Mouse (Mus musculus) heart, postnatal 36 days (tissue): ENCODE results near the gene Basp1. TPM values are rescaled to one million over a fixed set of nuclear protein-coding genes. Genes with fewer than 3 reads are reported as not detected.

Source experiments
- DNase-seq, 2 experiments: peaks; one replicate each; pipeline ENCODE4 v3.0.0; 2021 to 2022
- intact Hi-C: fragments of 180-260 bp; cut with DNase I; formaldehyde crosslinking; loops from one replicate; pipeline ENCODE4 v1.15.1; 2025
- total RNA-seq, 2 experiments: library from RNA; stranded (reverse); gene quantifications; 2 replicates each; pipeline ENCODE4 v1.2.3; 2021

Gene Basp1
- total RNA-seq, 2 experiments from 2014 or later, result 1.3 to 1.7 TPM

- intact Hi-C loops, result no loop called here
- DNase-seq, result no peak
Observed at GRCm38 (mm10) chr15:25365503-25365902, 48.1 kb downstream of the Basp1 start.

GRCm38 (mm10) chr15:25364819-25365463 lies 48.6 kb downstream of the Basp1 start:
- no peak for DNase-seq
- intact Hi-C loops, result no loop called here

- intact Hi-C loops, result no loop called here
- peak; percentile 13 to 19 for DNase-seq
Observed at GRCm38 (mm10) chr15:25364160-25364818, 49.3 kb downstream of the Basp1 start.

- intact Hi-C loops, result no loop called here
- no peak for DNase-seq
Observed at GRCm38 (mm10) chr15:25363636-25364035, 49.9 kb downstream of the Basp1 start.

GRCm38 (mm10) chr15:25360825-25361224 lies 52.7 kb downstream of the Basp1 start:
- intact Hi-C loops, result no loop called here
- DNase-seq, result no peak

GRCm38 (mm10) chr15:25358680-25359097 lies 54.9 kb downstream of the Basp1 start:
- no peak for DNase-seq
- intact Hi-C loops, result no loop called here

- intact Hi-C loops, result no loop called here
- no peak for DNase-seq
Observed at GRCm38 (mm10) chr15:25355339-25355738, 58.2 kb downstream of the Basp1 start.

GRCm38 (mm10) chr15:25354738-25355137 lies 58.8 kb downstream of the Basp1 start:
- DNase-seq, result no peak
- intact Hi-C loops, result no loop called here

- intact Hi-C loops, result no loop called here
- DNase-seq, result no peak
Observed at GRCm38 (mm10) chr15:25353498-25353897, 60.1 kb downstream of the Basp1 start.

GRCm38 (mm10) chr15:25343263-25343662 lies 70.3 kb downstream of the Basp1 start:
- no peak for DNase-seq
- intact Hi-C loops, result no loop called here

GRCm38 (mm10) chr15:25335277-25335676 lies 78.3 kb downstream of the Basp1 start:
- intact Hi-C loops, result no loop called here
- no peak for DNase-seq

- intact Hi-C loops, result no loop called here
- no peak for DNase-seq
Observed at GRCm38 (mm10) chr15:25331877-25332445, 81.6 kb downstream of the Basp1 start.

GRCm38 (mm10) chr15:25330946-25331345 lies 82.6 kb downstream of the Basp1 start:
- no peak for DNase-seq
- intact Hi-C loops, result no loop called here

GRCm38 (mm10) chr15:25322601-25323000 lies 91.0 kb downstream of the Basp1 start:
- DNase-seq, result no peak
- intact Hi-C loops, result no loop called here

GRCm38 (mm10) chr15:25322111-25322510 lies 91.5 kb downstream of the Basp1 start:
- DNase-seq, result no peak
- intact Hi-C loops, result no loop called here

- no peak for DNase-seq
- intact Hi-C loops, result no loop called here
Observed at GRCm38 (mm10) chr15:25321636-25322035, 91.9 kb downstream of the Basp1 start.

- intact Hi-C loops, result no loop called here
Observed at GRCm38 (mm10) chr15:25314471-25314870, 99.1 kb downstream of the Basp1 start.

More at GRCm38 (mm10) chr15:25314471-25314870, 99.1 kb downstream of the Basp1 start:
- DNase-seq, result no peak

Other genes starting within 250 kb of the Basp1 start
- gene Myo10, start 208.8 kb upstream of the Basp1 start, total RNA-seq, result 10 to 100 TPM; 65.4 to 82.1 TPM